Mouse (Mus musculus): ENCODE results near the gene Lmo3.

The Lmo3 gene

DNA sequence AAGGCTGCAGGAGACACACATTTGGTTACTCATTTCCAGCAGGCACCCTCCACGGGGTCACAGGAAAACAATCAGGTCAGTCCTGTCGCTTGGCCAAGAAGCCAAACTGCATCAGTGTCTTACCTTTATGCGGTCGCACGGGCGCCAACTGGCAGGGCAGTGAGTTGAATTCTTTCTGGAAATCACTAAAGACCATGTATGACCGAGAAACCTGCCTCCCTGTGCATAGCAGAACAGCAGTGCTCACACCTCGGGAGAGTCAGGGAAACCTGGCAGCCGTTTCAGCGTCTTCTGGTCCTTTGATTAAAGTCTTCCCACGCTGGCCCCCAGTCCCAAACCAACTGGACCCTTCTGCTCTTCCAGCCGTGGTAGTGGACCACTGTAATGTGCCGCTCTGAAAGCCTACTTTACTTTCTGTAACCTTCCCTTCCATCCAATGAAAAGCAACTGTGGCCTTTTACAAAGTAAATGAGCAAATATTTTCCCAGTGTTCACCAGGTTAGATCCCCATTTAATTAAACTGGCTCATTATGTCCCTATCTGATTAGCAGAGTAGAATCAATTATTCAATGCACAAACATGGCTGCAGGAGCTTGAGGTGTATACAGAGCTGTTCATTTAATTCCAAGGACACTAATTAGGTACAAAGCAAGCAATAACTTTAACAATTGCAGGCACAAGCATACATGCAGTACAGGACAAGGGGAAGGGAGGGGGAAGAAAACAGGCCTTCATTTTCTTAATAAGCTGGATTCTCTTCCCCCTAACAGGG, at the start of gene Lmo3:
Gene Lmo3, minus strand, starts transcription at position 235 of the 772 bp plus-strand sequence.
- no peak for DNase-seq

GRCm38 (mm10) chr6:138620786-138621185, 39.0 kb upstream of the Lmo3 start:
- DNase-seq: no peak

DNA sequence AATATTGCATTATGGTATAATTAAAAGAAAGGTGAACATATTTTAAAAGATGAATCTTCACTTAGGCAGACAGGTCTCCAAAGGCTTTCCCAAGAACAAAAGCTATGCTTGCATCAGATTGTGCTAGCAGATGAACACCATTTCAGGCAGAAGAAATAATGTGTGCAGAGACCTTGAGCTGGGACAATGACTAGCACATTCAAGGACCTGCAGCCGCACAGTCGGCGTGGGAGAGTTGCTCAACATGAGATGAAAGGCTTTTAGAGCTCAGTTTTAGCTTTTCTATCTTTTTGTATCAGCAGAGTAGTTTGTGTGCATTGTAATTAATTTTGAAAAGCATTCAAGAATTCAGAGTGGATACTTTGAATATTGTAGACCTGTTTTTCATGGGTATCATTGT, 36.6 kb upstream of the Lmo3 start:
- no peak for DNase-seq

DNA sequence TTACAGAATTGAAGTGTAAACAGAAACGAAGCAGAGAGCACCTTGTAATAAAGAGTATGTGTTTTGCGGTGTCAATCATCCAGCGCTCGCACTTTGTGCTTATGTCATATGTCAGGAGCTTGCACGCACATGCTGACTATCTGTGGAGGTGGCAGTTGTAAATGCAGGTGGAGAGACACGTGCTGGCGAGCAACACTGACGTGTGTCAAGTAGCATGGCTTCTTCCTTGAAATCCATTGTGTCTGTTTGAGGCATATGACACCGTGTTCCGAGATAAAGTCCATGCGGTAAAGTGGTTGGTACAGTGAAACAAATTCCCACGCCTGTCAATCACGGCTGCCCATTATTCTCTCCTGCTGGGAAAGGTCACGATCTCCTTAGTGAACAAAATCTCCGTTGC, 15.2 kb upstream of the Lmo3 start:
- no peak for DNase-seq

DNA sequence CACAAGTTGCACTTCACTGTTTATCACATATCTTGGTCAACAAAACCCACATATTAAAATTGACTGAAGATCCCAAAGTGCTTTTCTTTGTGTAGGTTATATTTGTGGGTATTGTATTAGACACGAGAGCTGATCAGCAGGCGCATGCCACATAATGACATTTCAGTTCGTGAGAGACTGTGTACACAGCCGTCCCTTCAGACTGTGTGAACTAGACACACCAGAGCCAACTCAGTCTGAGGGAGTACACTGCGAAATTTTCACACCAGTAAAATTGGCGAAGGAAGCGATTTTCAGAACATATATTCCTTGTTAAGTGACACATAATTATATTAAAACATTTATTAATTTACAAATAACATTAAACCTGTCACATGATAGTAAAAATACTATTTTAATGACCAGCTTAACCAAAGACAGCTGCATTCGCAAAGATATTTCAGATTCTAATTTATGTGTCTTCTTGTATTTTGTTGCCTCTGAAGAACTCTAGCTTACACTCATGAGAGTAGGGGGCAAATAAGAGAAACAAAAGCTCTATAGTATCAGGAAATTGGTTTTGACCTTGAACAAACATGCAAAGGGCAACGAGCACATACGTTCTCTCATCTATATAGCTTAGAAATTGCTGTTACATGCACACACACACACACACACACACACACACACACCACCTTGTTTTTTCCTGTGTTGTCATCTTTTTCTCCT, 14.4 kb upstream of the Lmo3 start:
- no peak for DNase-seq

DNA sequence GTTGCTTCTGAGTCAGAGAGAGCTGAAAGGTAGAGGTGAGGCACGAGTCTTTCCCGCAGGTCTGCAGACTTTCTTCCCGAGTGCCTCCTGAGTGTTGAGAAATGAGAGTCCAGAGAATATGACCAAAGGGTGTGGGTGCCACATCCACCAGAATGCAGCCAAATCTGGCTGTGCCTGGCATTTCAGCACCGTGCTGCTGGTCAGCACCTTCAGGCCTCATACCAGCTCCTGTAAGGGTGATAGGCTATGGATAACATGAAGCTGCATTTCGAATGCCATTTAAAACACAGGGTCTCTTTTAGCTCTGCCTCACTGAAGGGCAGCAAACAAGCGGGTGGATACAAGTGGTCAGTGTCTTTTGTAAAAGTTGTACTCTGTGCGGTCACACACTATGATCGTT, 1.5 kb upstream of the Lmo3 start:
- DNase-seq: no peak

- DNase-seq: no peak
Measured at GRCm38 (mm10) chr6:138582506-138583000, 785 bp upstream of the Lmo3 start.

GRCm38 (mm10) chr6:138580491-138581076, 1.2 kb downstream of the Lmo3 start:
- DNase-seq: no peak

DNA sequence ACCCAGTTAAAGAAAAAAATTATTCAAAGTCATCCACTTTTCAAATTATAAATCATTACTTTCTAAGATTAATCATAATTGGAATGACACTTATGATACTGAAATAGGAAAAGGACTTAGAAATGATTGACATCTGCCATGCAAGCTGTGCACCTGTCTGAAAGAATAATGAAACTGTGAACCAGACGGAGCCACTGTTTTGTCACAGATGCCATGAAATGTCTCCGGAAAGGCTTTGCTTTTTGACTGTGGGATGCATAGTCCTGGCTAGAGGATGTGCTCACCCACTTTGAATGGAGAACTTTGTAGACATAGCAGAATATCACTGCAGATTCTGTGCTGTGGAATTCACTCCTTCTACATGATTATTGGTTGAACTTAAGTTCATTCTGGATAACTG, 18.4 kb downstream of the Lmo3 start:
- no peak for DNase-seq

DNA sequence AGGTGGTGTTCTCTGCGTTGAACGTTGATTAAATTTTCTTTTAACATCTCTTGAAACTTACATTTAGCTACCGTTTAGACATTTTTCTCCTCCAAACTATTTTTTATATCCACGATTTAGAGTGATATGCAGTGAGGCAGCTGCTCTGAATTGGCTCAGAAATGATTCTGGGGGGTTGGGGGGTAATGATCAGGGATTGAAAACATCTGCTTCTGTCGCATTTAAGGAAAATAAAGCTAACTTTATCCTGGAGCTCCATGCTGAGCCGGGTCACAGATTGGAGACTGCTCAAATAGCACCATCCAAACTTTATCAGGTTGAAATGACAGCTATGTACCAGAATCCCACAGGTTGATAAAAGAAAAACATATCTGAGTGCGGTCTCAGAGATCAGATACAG, 29.6 kb downstream of the Lmo3 start:
- DNase-seq: no peak

- DNase-seq: peak; percentile 23
Measured at GRCm38 (mm10) chr6:138534879-138535278, 46.9 kb downstream of the Lmo3 start.

GRCm38 (mm10) chr6:138506642-138507041, 75.1 kb downstream of the Lmo3 start:
- DNase-seq: no peak

DNA sequence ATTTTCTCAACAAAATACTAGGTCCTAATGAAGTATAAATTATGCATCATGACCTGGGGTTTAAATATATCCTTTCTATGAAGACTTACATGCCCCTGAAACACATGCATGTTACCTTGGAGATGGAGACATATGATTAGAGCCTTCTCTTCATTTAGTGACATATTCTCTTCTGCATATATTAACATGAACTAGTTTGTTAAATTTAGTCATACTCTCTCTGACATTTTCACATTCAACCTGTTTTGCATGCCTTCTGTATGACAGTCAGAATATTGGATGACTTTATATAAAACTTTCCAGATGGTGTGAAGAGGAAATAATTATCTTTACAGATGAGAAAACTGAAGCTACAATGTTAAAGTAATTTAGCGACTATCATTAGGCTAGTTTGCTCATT, 77.8 kb downstream of the Lmo3 start:
- DNase-seq: no peak

- DNase-seq: no peak
Measured at GRCm38 (mm10) chr6:138482834-138483233, 98.9 kb downstream of the Lmo3 start.

DNA sequence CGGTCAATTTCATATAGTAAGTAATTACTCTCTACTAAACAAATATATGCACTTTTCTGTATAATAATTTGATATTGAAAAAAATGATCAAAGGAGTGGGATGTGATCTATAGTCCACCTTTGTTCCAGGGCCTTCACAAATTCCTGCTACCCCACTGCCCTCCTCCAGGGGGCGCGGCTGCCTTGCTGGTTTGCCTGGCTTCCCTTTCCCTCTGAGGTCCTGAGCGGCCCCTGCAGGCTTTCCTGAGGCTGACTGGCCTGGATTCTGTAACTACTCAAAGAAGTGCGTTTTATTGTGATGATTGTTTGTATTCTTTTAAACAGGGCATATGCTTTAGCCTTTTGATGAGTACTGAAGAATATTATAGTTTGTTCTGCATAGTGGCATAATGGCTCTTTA, 104.2 kb downstream of the Lmo3 start:
- peak; percentile 67 for DNase-seq

DNA sequence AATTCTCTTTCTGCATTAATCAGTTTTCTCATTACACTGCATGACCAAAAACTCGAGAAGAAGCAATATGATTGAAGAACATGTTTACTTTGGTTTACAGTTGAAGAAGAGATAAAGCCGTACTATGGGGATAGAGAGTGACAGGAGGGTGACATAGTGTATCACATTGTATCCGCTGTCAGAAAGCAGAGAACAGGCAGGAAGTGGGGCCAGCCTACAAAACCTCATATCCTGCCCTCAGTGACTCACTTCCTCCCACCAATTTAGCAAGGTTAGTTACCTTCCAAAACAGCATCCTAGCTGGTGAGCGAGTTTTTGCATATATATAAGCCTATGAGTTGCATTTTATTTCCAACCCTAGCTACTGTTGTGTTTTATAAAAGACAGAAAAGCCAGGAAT, 112.6 kb downstream of the Lmo3 start:
- DNase-seq: no peak

- DNase-seq: no peak
Measured at GRCm38 (mm10) chr6:138444515-138445048, 137.2 kb downstream of the Lmo3 start.

DNA sequence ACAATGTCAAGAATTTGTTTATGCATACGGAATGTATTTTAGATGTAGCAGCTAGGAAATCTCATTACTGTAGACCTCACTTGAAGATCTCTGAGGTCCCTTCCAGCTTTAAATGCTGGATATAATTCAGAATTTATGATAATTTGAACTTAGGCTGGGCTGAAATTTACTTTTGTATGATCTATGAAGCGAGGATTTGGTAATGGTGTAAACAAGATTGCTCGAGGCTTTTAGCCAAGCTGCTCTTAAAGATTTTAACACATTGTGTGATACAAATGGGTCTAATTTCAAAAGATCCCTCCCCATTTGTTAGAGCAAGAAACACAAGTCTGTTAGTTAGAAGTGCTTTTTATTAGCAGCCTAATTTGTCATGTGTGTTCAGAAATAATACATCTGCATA, 144.4 kb downstream of the Lmo3 start:
- DNase-seq: no peak

DNA sequence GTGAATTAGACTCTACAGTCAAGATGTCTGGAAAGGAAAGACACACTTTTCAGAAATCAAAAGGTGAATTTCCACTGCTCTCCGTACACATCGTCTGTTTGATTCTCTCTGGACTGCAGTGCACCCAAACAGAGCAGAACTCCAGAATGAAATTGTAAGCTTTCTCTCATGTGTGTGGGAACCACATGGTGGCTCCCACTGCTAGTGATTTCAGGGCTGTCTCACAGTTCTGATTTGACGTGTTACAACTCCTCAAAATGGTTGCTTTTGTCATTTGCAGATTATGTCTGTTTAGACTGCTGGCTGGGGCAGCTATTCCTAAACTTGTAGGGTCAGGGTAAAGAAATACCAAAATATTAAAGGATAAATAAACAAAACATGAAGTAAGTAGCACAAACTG, 145.0 kb downstream of the Lmo3 start:
- DNase-seq: no peak

DNA sequence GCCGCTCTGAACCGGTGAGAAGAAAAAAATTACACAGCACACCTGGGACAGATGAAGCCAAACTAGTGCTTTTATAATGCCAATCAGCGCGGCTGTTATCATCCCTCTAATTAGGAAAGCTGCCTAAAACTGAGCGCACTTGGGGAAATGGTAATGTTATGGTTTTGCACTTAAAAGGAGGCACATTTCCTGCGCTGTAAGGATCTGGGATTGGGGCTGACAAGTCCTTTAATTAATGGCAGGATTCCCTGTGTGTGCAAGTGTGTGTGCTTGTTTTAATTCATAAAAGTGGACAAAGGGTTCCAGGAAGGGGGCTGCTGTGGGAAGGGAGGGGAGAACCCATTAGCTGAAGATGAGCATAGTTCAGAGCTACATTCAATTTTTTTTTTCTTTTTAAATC, 154.4 kb downstream of the Lmo3 start:
- no peak for DNase-seq

DNA sequence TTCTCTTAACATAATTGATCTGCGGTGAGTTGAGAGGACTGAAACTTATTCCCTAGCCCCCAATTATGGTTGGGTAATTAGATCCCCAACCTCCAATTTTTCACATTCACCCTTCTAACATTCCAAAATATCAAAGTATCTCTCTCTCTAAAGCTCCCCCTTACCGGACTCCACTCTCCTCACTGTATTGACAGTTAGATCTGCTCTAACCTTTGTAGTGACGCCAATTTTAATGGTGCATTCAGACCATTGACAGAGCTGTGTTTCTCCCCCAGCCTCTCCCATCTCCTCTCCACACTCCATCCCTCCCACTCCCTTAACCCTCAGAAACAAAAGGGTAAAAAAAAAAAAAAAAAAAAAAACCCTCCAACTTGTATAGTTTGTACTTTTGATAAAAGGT, 154.9 kb downstream of the Lmo3 start:
- DNase-seq: no peak

DNA sequence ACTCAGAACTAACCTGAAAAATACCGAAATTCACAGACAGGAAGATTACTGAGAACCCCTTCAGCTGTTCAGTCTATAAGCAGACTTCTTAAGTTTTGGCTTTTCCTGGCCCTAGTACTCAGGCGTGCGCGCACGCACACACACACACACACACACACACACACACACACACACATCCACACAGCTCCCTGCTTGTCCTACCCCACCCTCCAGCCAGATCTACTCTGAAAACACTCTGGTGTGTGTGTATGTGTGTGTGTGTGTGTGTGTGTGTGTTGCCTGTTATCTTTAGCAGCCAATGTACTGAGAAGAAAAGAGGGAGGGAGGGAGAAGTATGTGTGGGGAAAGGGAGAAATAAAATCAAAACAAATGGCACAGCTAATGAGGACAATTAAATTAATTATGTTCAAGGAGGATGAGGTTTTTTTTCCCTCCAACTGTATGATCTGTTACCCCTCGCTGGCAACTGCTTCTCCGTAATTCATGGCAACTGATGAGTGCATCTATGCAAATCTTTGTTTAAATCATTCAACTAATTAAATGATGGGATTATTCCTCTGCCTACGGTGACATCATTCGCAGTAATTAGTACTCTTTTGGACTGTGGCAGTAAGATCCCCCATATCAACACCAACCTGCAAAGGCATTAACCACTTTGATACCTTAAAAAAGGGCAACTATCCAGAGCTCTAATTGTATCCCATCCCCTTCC, 157.1 kb downstream of the Lmo3 start:
- DNase-seq: no peak
